ENCODE assay signal across 19 mouse cellular contexts in genomic region chr13:63397420-63397819, GRCm38 (mm10).
DNase-seq lines count a peak whose midpoint lies in the region; ATAC-seq and TF ChIP-seq lines count a peak whose summit lies in the region.
"Had no signal": no experiment of that assay in that cellular context is flagged by ENCODE, and none has a peak within 500 bp of the region (broad histone marks: within the 10 kb centered on the region; RNA-seq: fewer than 3 reads in every experiment).

No protein-coding gene starts in this region.

- 0 out of 2 replicates have a peak, but pooled peaks cover 4% of the 10 kb centered on the region for H3K4me1 ChIP-seq in lung, postnatal 0 days (ENCODE audit: insufficient read depth, low read depth, low read length)
- H3K4me1 ChIP-seq: hindbrain, embryonic 15.5 days had no signal

- H3K27ac ChIP-seq in lung, postnatal 0 days (ENCODE audit: low read length), result no peak overlapping the region
- H3K27ac ChIP-seq: hindbrain, embryonic 15.5 days; limb, embryonic 13.5 days had no signal

- H3K4me2 ChIP-seq in lung, postnatal 0 days (replicated peaks; ENCODE audit: low read depth, low read length), result no peak overlapping the region
- H3K4me2 ChIP-seq: hindbrain, embryonic 15.5 days; limb, embryonic 13.5 days had no signal

- no peaks in the 10 kb centered on the region for H3K36me3 ChIP-seq in lung, postnatal 0 days (ENCODE audit: insufficient read depth, low read length)
- H3K36me3 ChIP-seq: hindbrain, embryonic 15.5 days; limb, embryonic 13.5 days had no signal

- H3K4me3 ChIP-seq in lung, postnatal 0 days (ENCODE audit: low read depth, low read length), result no peak overlapping the region
- H3K4me3 ChIP-seq: erythroblast, embryonic 14.5 days; hindbrain, embryonic 15.5 days; limb, embryonic 13.5 days had no signal

- 0 out of 2 replicates have a peak, but pooled peaks have one; percentile 17 for TF ChIP-seq EP300 in lung, postnatal 0 days (IDR thresholded peaks at IDR 0.05)

- intact Hi-C loops in heart, postnatal 10 days (cut with DNase I), result no loop called here

- ATAC-seq in lung, postnatal 0 days, result peak; percentile 64
- ATAC-seq: forebrain, embryonic 16.5 days; intestine, embryonic 16.5 days; midbrain, embryonic 16.5 days had no signal

- peak; percentile 26 for DNase-seq in heart, adult 8-10 months (ENCODE audit: low spot score)
- no peak for DNase-seq in heart, postnatal 10 days
- peak; percentile 75 for DNase-seq in lung, postnatal 0 days (ENCODE audit: low spot score)
- DNase-seq in lung, postnatal 14 days, result no peak
- DNase-seq in kidney, adult 9 months, result peak; percentile 94
- DNase-seq in skeletal muscle tissue, adult 2 months (ENCODE audit: low read depth, low spot score), result peak; percentile 50
- DNase-seq in cerebellum, adult 11-12 months, result no peak
- DNase-seq: cerebellum, adult 11 months; cerebellum, postnatal 36 days; heart, postnatal 14 days; retina, postnatal 1 day; right cerebral cortex, postnatal 4 days; thymus, postnatal 36 days had no signal

- no peak for TF ChIP-seq CTCF in lung, postnatal 0 days (IDR thresholded peaks at IDR 0.05)

- H3K9me3 ChIP-seq in lung, postnatal 0 days (ENCODE audit: low read length), result no peaks in the 10 kb centered on the region
- H3K9me3 ChIP-seq: hindbrain, embryonic 15.5 days; limb, embryonic 13.5 days had no signal

- no peak overlapping the region for H3K9ac ChIP-seq in lung, postnatal 0 days (replicated peaks; ENCODE audit: low read depth)
- H3K9ac ChIP-seq: hindbrain, embryonic 15.5 days; limb, embryonic 13.5 days had no signal

- H3K27me3 ChIP-seq in lung, postnatal 0 days (replicated peaks; ENCODE audit: insufficient read depth, low read length), result no peaks in the 10 kb centered on the region
- H3K27me3 ChIP-seq: hindbrain, embryonic 15.5 days; limb, embryonic 13.5 days had no signal

- 44% methylated on average over 1 of the region's 1 CpGs for WGBS in lung, postnatal 0 days

Comparison
In these comparisons a context has a peak if more than half of its experiments do, and no peak if none do; other contexts are left out.
1. DNase-seq: peak in heart, adult 8-10 months (single experiment), lung, postnatal 0 days (single experiment), kidney, adult 9 months (single experiment) and skeletal muscle tissue, adult 2 months (single experiment); none in heart, postnatal 10 days (0 of 2), lung, postnatal 14 days (single experiment) and cerebellum, adult 11-12 months (single experiment).